Mouse (Mus musculus) forebrain, embryonic 14.5 days (tissue): Measurements from ENCODE around the gene Ncoa3. TPM values are rescaled to one million over a fixed set of nuclear protein-coding genes. Genes with fewer than 3 reads are reported as not detected.

ENCODE experiments used
- ATAC-seq: fragments of 200-750 bp; cut with Nextera tagmentation; 2 replicates; pipeline ENCODE4 v1.8.0; 2017; ENCODE audit warnings: mild to moderate bottlenecking, moderate library complexity
- DNase-seq: peaks from one replicate; pipeline ENCODE4 v3.0.0-alpha.2; 2015; ENCODE audit warnings: low spot score
- H3K27ac ChIP-seq: fragments of 300-500 bp; sonication (generic); 2 replicates; pipeline ENCODE4 v1.5.1; 2014; ENCODE audit warnings: low read depth, mild to moderate bottlenecking, control low read depth, low read length, moderate library complexity
- H3K27me3 ChIP-seq: fragments of 300-500 bp; sonication (generic); replicated peaks from 2 replicates; pipeline ENCODE4 v1.6.1; 2014; ENCODE audit warnings: low read length, control low read depth, mixed read lengths; ENCODE audit not compliant: control insufficient read depth, insufficient read depth
- H3K36me3 ChIP-seq: fragments of 300-500 bp; sonication (generic); 2 replicates; pipeline ENCODE4 v1.6.1; 2014; ENCODE audit warnings: low read length, control low read depth; ENCODE audit not compliant: control insufficient read depth, insufficient read depth
- H3K4me1 ChIP-seq: fragments of 300-500 bp; sonication (generic); 2 replicates; pipeline ENCODE4 v1.6.1; 2014; ENCODE audit warnings: antibody characterized with exemption, low read length, control low read depth; ENCODE audit not compliant: control insufficient read depth, insufficient read depth
- H3K4me2 ChIP-seq: fragments of 300-500 bp; sonication (generic); 2 replicates; pipeline ENCODE4 v1.6.1; 2014; ENCODE audit warnings: mild to moderate bottlenecking, control low read depth, low read length
- H3K4me3 ChIP-seq: fragments of 300-500 bp; sonication (generic); 2 replicates; pipeline ENCODE4 v1.5.1; 2014; ENCODE audit warnings: low read depth, low read length, control low read depth
- H3K9ac ChIP-seq: fragments of 300-500 bp; sonication (generic); 2 replicates; pipeline ENCODE4 v1.6.1; 2014; ENCODE audit warnings: mild to moderate bottlenecking, low read length, control low read depth, moderate library complexity
- H3K9me3 ChIP-seq: fragments of 300-500 bp; sonication (generic); replicated peaks from 2 replicates; pipeline ENCODE4 v1.6.1; 2016; ENCODE audit warnings: low read length, control low read depth, mixed read lengths; ENCODE audit not compliant: control insufficient read depth
- WGBS: fragments of 180-500 bp; shearing (Covaris S2); extraction: QIAGEN DNeasy Blood & Tissue Kit; methylation state at CpG from one replicate; pipeline ENCODE4 v1.1.7; 2014; 5-methylcytosine and 5-hydroxymethylcytosine counted together
- polyA plus RNA-seq: library from polyadenylated mRNA; unstranded; fragments of >200 nt; fragmentation: Nextera tagmentation; extraction: Ambion mirVana; gene quantifications from 2 replicates; pipeline ENCODE4 v1.2.1, GENCODE M21; 2014

The Ncoa3 gene
- polyA plus RNA-seq, 1 experiment from 2014 or later, result 9.3 TPM

GRCm38 (mm10) chr2:166030256-166030995 lies 38.0 kb downstream of the Ncoa3 start:
- 16% methylated on average over 13 of the region's 13 CpGs for WGBS
- Histone ChIP-seq H3K36me3 (no peaks in the 10 kb centered on the region), H3K9ac (peak overlapping the region; percentile 22; the same call in 1 of the 2 replicates), H3K27me3 (no peaks in the 10 kb centered on the region), H3K4me3 (no peak overlapping the region), H3K4me1 (peaks cover 19% of the 10 kb centered on the region), H3K27ac (0 out of 2 replicates have a peak overlapping the region, but pooled peaks have one; percentile 31), H3K4me2 (peak overlapping the region; percentile 3; the same call in 1 of the 2 replicates), H3K9me3 (no peaks in the 10 kb centered on the region)
- ATAC-seq, result no peak
- DNase-seq, result no peak

DNA sequence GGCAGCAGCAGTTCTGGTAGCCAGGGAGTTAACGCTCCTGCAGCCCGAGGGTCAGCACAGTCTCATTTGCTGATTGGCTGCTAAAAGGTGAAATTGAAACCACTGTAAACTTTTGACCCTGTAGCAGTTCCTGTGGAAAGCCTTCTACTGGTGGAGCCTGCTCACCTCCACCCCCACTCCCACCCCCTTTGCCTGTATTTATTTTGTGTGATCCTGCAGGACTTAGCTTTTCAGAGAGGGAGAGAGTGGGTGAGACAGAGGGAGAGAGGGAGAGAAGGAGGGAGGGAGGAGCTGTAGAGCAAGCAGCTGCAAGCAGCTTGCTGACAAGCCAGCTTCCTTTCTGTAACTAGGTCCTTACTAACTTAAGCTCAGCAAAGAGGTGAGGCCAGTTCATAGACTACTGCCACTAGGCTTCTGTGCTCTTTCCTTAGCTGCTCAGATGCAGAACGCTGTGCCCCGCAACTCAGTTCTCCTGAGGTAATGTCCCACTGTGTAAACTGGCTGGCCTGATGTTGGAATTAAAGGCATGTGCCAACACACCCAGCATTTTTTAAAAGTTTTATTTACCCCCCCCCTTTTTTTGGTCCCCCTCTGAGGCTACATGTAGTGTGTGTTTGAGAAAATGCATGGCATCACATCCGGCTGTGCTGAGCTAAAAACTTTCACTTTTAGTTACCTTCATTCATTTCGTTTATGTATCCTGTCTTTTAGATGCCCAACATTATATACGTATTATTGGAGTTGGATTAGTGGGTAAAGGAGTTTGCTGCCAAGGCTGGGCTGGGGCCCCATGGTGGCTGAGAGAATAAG lies 38.9 kb downstream of the Ncoa3 start:
- no peaks in the 10 kb centered on the region for H3K36me3 ChIP-seq
- peak; percentile 50 for ATAC-seq
- 32% methylated on average over 7 of the region's 7 CpGs for WGBS

DNA sequence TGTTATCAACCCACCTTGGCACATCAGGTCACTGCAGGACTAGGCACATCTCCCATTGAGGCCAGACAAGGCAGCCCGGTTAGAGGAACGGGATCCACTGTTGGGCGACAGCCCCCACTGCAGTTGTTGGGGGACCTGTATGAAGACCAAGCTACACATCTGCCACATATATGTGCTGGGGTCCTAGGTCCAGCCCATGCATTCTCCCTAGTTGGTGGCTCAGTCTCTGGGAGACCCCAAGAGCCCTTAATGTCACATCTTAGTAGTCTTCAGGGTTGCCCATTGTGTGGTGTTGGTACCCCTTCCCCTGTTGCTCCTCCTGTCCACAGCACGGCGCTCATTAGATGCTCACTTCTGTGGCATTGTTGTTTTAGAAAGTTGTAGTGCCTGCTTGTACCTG lies 40.2 kb downstream of the Ncoa3 start:
- DNase-seq, result no peak
- H3K4me1 ChIP-seq, result peaks cover 19% of the 10 kb centered on the region
- no peak overlapping the region for H3K9ac ChIP-seq
- H3K9me3 ChIP-seq, result no peaks in the 10 kb centered on the region
- WGBS, result 86% methylated on average over 5 of the region's 5 CpGs
- no peak overlapping the region for H3K4me3 ChIP-seq
- no peaks in the 10 kb centered on the region for H3K36me3 ChIP-seq
- H3K27me3 ChIP-seq, result no peaks in the 10 kb centered on the region
- no peak overlapping the region for H3K27ac ChIP-seq
- no peak for ATAC-seq
- no peak overlapping the region for H3K4me2 ChIP-seq

More for the DNA sequence above, 38.9 kb downstream of the Ncoa3 start:
- peak; percentile 50 for DNase-seq
- Histone ChIP-seq H3K27ac (no peak overlapping the region), H3K9me3 (no peaks in the 10 kb centered on the region), H3K27me3 (no peaks in the 10 kb centered on the region), H3K4me1 (peaks cover 19% of the 10 kb centered on the region), H3K9ac (peak overlapping the region; percentile 22; the same call in 1 of the 2 replicates), H3K4me3 (no peak overlapping the region), H3K4me2 (peak overlapping the region; percentile 3; the same call in 1 of the 2 replicates)

DNA sequence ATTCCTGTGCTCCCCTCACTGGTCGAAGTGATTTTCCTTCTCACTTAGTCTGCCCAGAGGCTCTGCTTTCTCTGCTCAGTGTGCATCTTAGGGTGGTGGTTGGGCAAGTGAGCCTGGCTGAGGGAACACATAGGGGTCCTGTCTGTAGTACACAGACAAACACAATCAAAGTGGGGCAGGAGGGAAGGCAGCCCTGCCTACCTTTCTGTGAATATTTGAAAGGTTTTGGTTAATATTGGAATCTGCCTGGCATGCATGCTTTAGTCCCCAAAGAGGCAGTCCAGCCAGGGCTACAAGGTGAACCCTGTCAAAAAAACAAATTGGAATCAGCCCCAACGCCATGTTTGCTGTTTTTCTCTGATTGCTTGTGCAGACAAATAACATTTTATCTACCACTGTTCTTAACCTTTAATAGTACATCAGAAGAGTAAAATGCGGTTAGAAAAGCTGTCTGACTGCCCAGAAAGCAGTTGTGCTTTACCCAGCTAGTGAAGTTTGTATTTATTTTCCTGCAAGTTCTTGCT lies 42.6 kb downstream of the Ncoa3 start:
- Histone ChIP-seq H3K27ac (no peak overlapping the region), H3K4me1 (peaks cover 16% of the 10 kb centered on the region), H3K4me2 (no peak overlapping the region), H3K9ac (no peak overlapping the region), H3K27me3 (no peaks in the 10 kb centered on the region), H3K9me3 (no peaks in the 10 kb centered on the region), H3K36me3 (no peaks in the 10 kb centered on the region), H3K4me3 (no peak overlapping the region)
- ATAC-seq, result no peak
- WGBS, result 80% methylated on average over 3 of the region's 3 CpGs
- no peak for DNase-seq

DNA sequence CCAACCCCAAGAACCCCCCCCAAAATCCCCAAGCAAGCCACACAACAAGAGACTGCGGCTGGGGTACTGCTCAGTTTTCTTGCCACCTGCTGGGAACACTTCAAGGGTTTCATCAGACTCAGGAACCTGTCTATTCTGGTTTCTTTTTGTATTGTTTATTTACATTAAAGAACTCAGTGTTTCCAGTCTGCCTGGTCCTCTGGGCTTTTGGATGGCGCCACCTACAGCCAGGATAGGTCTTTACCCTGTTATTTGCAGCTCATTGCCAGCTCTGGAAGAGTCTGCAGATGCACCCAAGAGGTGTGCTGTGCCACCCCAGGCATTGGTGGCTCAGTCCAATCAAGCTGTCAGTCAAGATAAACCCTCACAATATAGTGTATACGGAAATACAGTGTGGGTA lies 43.3 kb downstream of the Ncoa3 start:
- no peaks in the 10 kb centered on the region for H3K9me3 ChIP-seq
- H3K27ac ChIP-seq, result no peak overlapping the region
- no peak overlapping the region for H3K4me3 ChIP-seq
- DNase-seq (peak; percentile 24), ATAC-seq (no peak)
- peaks cover 10% of the 10 kb centered on the region for H3K4me1 ChIP-seq
- WGBS, result 49% methylated on average over 3 of the region's 3 CpGs
- H3K4me2 ChIP-seq, result no peak overlapping the region
- H3K27me3 ChIP-seq, result no peaks in the 10 kb centered on the region
- H3K9ac ChIP-seq, result no peak overlapping the region
- H3K36me3 ChIP-seq, result no peaks in the 10 kb centered on the region

DNA sequence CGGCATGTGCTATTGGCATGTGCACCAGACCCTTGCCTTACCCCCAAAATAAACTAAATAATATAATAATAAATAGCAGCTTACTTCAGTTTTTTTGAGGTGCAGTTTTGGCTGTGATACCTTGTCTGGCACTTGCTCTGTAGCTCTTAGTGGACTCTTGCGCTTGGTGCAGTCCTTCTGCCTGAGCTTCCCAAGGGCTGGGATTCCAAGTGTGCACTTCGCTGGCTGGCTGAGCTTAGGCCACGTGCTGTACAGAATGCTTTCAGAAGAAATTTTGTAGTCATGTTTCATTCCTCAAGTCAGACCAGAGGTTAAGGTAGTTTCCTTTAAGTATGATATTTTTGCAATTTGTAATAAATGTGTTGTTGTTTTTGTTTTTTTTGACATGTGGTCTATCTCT lies 47.2 kb downstream of the Ncoa3 start:
- no peaks in the 10 kb centered on the region for H3K27me3 ChIP-seq
- no peak for ATAC-seq
- no peaks in the 10 kb centered on the region for H3K9me3 ChIP-seq
- H3K36me3 ChIP-seq, result no peaks in the 10 kb centered on the region
- H3K9ac ChIP-seq, result no peak overlapping the region
- H3K27ac ChIP-seq, result no peak overlapping the region
- H3K4me2 ChIP-seq, result no peak overlapping the region
- no peak overlapping the region for H3K4me3 ChIP-seq
- DNase-seq, result no peak
- H3K4me1 ChIP-seq, result peaks cover 4% of the 10 kb centered on the region; the same call in 1 of the 2 replicates
- WGBS, result 90% methylated on average over 4 of the region's 4 CpGs

DNA sequence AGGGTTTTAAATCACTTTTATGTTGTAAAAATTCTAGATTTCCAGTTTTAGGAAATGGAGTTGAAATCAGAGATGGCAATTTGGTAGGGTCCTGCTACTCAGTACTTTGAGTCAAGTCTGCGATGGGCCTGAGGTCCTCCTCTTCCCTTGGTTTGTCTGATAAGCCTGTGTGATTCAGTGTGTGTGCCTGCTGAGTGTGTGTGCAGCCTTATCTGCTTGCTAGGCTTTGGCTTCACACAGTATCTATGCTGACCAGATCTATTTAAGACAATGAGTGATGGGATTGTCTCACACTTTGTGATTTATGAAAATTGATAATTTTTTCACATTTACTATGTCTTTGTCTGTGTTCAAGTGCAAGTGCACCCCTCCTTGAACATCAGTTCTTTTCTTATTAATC lies 50.1 kb downstream of the Ncoa3 start:
- no peak for ATAC-seq
- Histone ChIP-seq H3K4me2 (no peak overlapping the region), H3K4me3 (no peak overlapping the region), H3K36me3 (peaks cover 5% of the 10 kb centered on the region; the same call in 1 of the 2 replicates), H3K27me3 (no peaks in the 10 kb centered on the region), H3K27ac (no peak overlapping the region), H3K9ac (no peak overlapping the region), H3K4me1 (peaks cover 4% of the 10 kb centered on the region; the same call in 1 of the 2 replicates), H3K9me3 (no peaks in the 10 kb centered on the region)
- no peak for DNase-seq
- 100% methylated on average over 1 of the region's 1 CpGs for WGBS

DNA sequence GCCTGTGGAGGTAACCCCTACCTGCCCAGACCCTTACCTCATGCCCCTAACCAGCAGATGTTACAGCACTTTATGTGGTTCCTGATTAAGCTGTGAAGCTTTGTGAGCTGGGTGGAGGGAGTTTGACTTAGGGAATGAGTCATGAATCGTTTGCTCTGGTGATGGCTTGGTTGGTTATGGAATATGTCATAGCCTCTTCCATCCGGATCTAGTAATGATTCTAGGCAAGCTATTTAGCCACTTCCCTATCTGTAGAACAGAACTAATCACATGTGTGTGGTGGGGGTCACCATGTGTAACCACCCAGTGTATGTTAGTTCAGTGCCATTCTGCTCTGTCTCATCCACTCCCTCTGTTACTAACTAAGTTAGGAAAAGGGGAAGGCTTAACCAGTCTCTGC lies 52.6 kb downstream of the Ncoa3 start:
- H3K27me3 ChIP-seq, result no peaks in the 10 kb centered on the region
- H3K4me1 ChIP-seq, result peaks cover 4% of the 10 kb centered on the region; the same call in 1 of the 2 replicates
- peaks cover 24% of the 10 kb centered on the region; the same call in 1 of the 2 replicates for H3K36me3 ChIP-seq
- WGBS, result 83% methylated on average over 2 of the region's 2 CpGs
- no peaks in the 10 kb centered on the region for H3K9me3 ChIP-seq
- ATAC-seq (no peak), DNase-seq (no peak)
- no peak overlapping the region for H3K4me2 ChIP-seq
- no peak overlapping the region for H3K4me3 ChIP-seq
- no peak overlapping the region for H3K9ac ChIP-seq
- H3K27ac ChIP-seq, result no peak overlapping the region
